In genomic region chr8:122155964-122156363, GRCm38 (mm10) we compare ENCODE assay signal across 18 mouse cellular contexts.
DNase-seq lines count a peak whose midpoint lies in the region; ATAC-seq and TF ChIP-seq lines count a peak whose summit lies in the region.
"Had no signal": no experiment of that assay in that cellular context is flagged by ENCODE, and none has a peak within 500 bp of the region (broad histone marks: within the 10 kb centered on the region; RNA-seq: fewer than 3 reads in every experiment).

No protein-coding gene starts in this region.

- H3K27me3 ChIP-seq in hindbrain, embryonic 10.5 days (ENCODE audit: insufficient read depth, poor library complexity, severe bottlenecking) = no peaks in the 10 kb centered on the region
- H3K27me3 ChIP-seq in hindbrain, embryonic 13.5 days = no peaks in the 10 kb centered on the region
- no peaks in the 10 kb centered on the region for H3K27me3 ChIP-seq in myocyte (ENCODE audit: control insufficient read depth, insufficient read depth, insufficient read length)
- H3K27me3 ChIP-seq: embryonic facial prominence, embryonic 12.5 days; forebrain, embryonic 15.5 days had no signal

- no peak overlapping the region for H3K4me3 ChIP-seq in hindbrain, embryonic 10.5 days
- H3K4me3 ChIP-seq in hindbrain, embryonic 13.5 days = no peak overlapping the region
- H3K4me3 ChIP-seq in myocyte = no peak overlapping the region
- H3K4me3 ChIP-seq: embryonic facial prominence, embryonic 12.5 days; forebrain, embryonic 15.5 days; heart, embryonic 10.5 days had no signal

- H3ac ChIP-seq in myocyte (ENCODE audit: control insufficient read depth, insufficient read length) = no peak overlapping the region

- ATAC-seq in hindbrain, embryonic 13.5 days (ENCODE audit: low FRiP score) = no peak
- ATAC-seq: forebrain, embryonic 15.5 days; intestine, embryonic 16.5 days had no signal

- no peak overlapping the region for H3K4me2 ChIP-seq in hindbrain, embryonic 13.5 days
- peak overlapping the region; percentile 79 for H3K4me2 ChIP-seq in myocyte (ENCODE audit: low read depth)
- H3K4me2 ChIP-seq: embryonic facial prominence, embryonic 12.5 days; forebrain, embryonic 15.5 days; hindbrain, embryonic 14.5 days had no signal

- no peak for DNase-seq in hindbrain, embryonic 10.5 days (ENCODE audit: low spot score)
- peak; percentile 55 for DNase-seq in 3T3-L1 (ENCODE audit: low read depth, low spot score)
- peak; percentile 79 for DNase-seq in MN1 (ENCODE audit: low spot score)
- DNase-seq in thymus, postnatal 36 days = no peak
- DNase-seq in frontal cortex, postnatal 25 days (ENCODE audit: low spot score in 2 of 2) = no peak
- DNase-seq: adrenal gland, adult 8-10 months; adrenal gland, postnatal 36 days; cerebellum, adult 2 months; cerebellum, postnatal 14 days; gastrocnemius, postnatal 14 days; kidney, adult 8-10 months had no signal

- H3K79me2 ChIP-seq in myocyte (ENCODE audit: control insufficient read depth, insufficient read depth) = no peaks in the 10 kb centered on the region

- peaks cover 24% of the 10 kb centered on the region for H3K4me1 ChIP-seq in hindbrain, embryonic 10.5 days (replicated peaks)
- H3K4me1 ChIP-seq in hindbrain, embryonic 13.5 days (replicated peaks) = peaks cover 6% of the 10 kb centered on the region; the same call in 1 of the 2 replicates
- H3K4me1 ChIP-seq: forebrain, embryonic 15.5 days had no signal

- no peaks in the 10 kb centered on the region for H3K36me3 ChIP-seq in hindbrain, embryonic 10.5 days
- H3K36me3 ChIP-seq in hindbrain, embryonic 13.5 days = no peaks in the 10 kb centered on the region
- no peaks in the 10 kb centered on the region for H3K36me3 ChIP-seq in myocyte (ENCODE audit: control insufficient read depth, insufficient read depth)
- H3K36me3 ChIP-seq: embryonic facial prominence, embryonic 12.5 days; forebrain, embryonic 15.5 days; heart, embryonic 10.5 days had no signal

- 91% methylated on average over 9 of the region's 9 CpGs for WGBS in hindbrain, embryonic 10.5 days
- WGBS in hindbrain, embryonic 13.5 days = 94% methylated on average over 9 of the region's 9 CpGs

- H3K9me3 ChIP-seq in hindbrain, embryonic 10.5 days = no peaks in the 10 kb centered on the region
- H3K9me3 ChIP-seq in hindbrain, embryonic 13.5 days = no peaks in the 10 kb centered on the region
- H3K9me3 ChIP-seq: embryonic facial prominence, embryonic 12.5 days; forebrain, embryonic 15.5 days; heart, embryonic 10.5 days had no signal

- H3K9ac ChIP-seq in hindbrain, embryonic 13.5 days = no peak overlapping the region
- H3K9ac ChIP-seq: embryonic facial prominence, embryonic 12.5 days; forebrain, embryonic 15.5 days; hindbrain, embryonic 14.5 days had no signal

- peak; percentile 79 for TF ChIP-seq POLR2A in myocyte (IDR thresholded peaks at IDR 0.05; ENCODE audit: insufficient read length, low read depth)

- H3K27ac ChIP-seq in hindbrain, embryonic 10.5 days = peak overlapping the region; percentile 80
- no peak overlapping the region for H3K27ac ChIP-seq in hindbrain, embryonic 13.5 days
- H3K27ac ChIP-seq: embryonic facial prominence, embryonic 12.5 days; forebrain, embryonic 15.5 days; hindbrain, embryonic 14.5 days had no signal

TF ChIP-seq in myocyte, 11 proteins besides CTCF, POLR2A, EP300 and RAD21:
- TF ChIP-seq REST (IDR thresholded peaks at IDR 0.05; ENCODE audit: insufficient read depth, insufficient read length) (no peak), POLR2AphosphoS2 (IDR thresholded peaks at IDR 0.05; ENCODE audit: insufficient read length, low read depth) (peak; percentile 67)

Comparison
In these comparisons a context has a peak if more than half of its experiments do, and no peak if none do; other contexts are left out.
1. DNase-seq: peak in 3T3-L1 (single experiment) and MN1 (single experiment); none in hindbrain, embryonic 10.5 days (single experiment), thymus, postnatal 36 days (0 of 2) and frontal cortex, postnatal 25 days (0 of 2).